Mouse (Mus musculus): Measurements from ENCODE around the gene Prl7b1. TPM values are rescaled to one million over a fixed set of nuclear protein-coding genes. Genes with fewer than 3 reads are reported as not detected.

Prl7b1 gene
- 0.18 TPM in 1 of 2 replicates, not detected in the other for polyA plus RNA-seq (2012; rRNA removed)
- not detected in 2 replicates for polyA plus RNA-seq (2014; fragmentation: Nextera tagmentation; extraction: Ambion mirVana)

DNA sequence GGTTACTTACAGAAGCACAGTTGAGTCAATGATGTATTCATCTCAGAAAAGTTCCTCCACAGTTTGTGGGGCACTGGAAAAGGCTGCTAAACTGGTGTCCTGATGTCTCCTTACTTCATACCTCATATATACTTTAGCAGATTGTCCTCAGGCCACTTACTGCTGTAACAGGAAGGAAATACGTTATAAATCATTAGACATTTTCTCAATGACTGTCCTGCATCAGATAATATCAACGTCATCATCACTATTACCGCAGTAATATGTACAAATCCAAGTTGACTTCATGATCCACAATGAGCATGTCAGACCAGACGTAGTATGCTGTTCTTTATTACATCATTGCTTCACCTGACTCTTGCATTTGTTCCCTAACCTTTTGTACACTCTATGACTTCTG is at the start of gene Prl7b1:
Prl7b1 (minus strand) TSS at position 101 of the 400 bp plus-strand sequence.
- TF ChIP-seq POLR2A (IDR thresholded peaks at IDR 0.05; ENCODE audit: borderline replicate concordance, extremely low read depth, insufficient read depth, insufficient read length) = no peak
- Histone ChIP-seq H3K36me3 (ENCODE audit: control insufficient read depth, insufficient read depth, low read length) (no peaks in the 10 kb centered on the region), H3K4me2 (replicated peaks; ENCODE audit: low read depth, low read length, severe bottlenecking) (no peak within 1 kb of the TSS), H3K9me3 (ENCODE audit: control insufficient read depth, low read length) (no peaks in the 10 kb centered on the region), H3K27ac (replicated peaks; ENCODE audit: low read depth, low read length) (no peak within 1 kb of the TSS), H3K27me3 (ENCODE audit: control insufficient read depth, insufficient read depth, low read length) (no peaks in the 10 kb centered on the region), H3K9ac (ENCODE audit: low read depth, low read length, severe bottlenecking) (no peak within 1 kb of the TSS), H3K4me3 (replicated peaks; ENCODE audit: low read length) (no peak within 1 kb of the TSS), H3K4me1 (ENCODE audit: control insufficient read depth, insufficient read depth, low read length) (no peaks in the 10 kb centered on the region)
- 77% methylated on average over 4 of the region's 4 CpGs for WGBS
- DNase-seq (ENCODE audit: low spot score) = no peak
- ATAC-seq (ENCODE audit: low FRiP score, low read depth) = no peak

DNA sequence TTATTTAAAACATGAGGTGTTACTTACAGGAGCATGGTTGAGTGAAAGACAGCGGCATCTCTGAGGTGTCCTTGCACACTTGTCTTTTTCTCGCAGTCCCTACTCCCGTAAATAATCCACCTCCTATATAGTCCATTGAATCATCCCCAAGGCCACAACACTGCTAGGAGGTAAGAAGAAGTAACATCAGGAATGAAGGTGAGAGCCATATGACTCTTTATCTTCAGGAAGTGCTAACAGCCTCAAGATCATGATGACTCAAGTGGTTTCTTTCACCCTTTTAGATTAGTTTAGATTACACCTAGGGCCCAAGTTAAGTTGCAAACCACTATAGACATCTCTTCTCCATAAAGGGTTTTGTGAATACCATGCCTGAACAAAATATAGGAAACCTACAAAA is 32.0 kb upstream of the Prl7b1 start, which contains the start of gene Prl7a1:
Prl7a1 (minus strand) TSS at position 101 of the 400 bp plus-strand sequence.
- ATAC-seq (ENCODE audit: low FRiP score, low read depth) = no peak

DNA sequence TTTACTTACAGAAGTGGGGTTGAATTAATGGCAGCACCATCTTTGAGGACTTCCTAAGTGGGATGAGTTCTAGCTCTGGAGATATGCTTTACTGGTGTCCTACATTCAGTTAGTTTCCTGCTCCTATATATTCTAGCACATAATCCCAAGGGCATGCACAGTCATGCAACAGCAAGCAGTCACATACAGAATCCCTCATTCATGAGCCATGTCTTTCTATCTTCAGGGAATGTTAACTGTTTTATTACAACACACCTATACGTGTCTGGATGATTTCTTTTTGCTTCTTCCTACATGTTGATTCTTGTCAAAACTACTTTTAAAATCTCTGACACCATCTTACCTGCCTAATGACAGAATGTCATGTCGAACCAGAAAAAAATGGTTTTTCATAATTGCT is 28.3 kb downstream of the Prl7b1 start, which contains the start of gene Prl8a1:
Prl8a1 (minus strand) TSS at position 101 of the 400 bp plus-strand sequence.
- WGBS = 74% methylated on average over 2 of the region's 2 CpGs
- Histone ChIP-seq H3K27me3 (ENCODE audit: control insufficient read depth, insufficient read depth, low read length) (no peaks in the 10 kb centered on the region), H3K4me2 (replicated peaks; ENCODE audit: low read depth, low read length, severe bottlenecking) (no peak within 1 kb of the TSS), H3K4me1 (ENCODE audit: control insufficient read depth, insufficient read depth, low read length) (no peaks in the 10 kb centered on the region), H3K4me3 (replicated peaks; ENCODE audit: low read length) (no peak within 1 kb of the TSS), H3K27ac (replicated peaks; ENCODE audit: low read depth, low read length) (no peak within 1 kb of the TSS), H3K9ac (ENCODE audit: low read depth, low read length, severe bottlenecking) (no peak within 1 kb of the TSS), H3K9me3 (ENCODE audit: control insufficient read depth, low read length) (no peaks in the 10 kb centered on the region), H3K36me3 (ENCODE audit: control insufficient read depth, insufficient read depth, low read length) (no peaks in the 10 kb centered on the region)
- ATAC-seq (ENCODE audit: low FRiP score, low read depth) (no peak), DNase-seq (ENCODE audit: low spot score) (no peak)
- TF ChIP-seq POLR2A (IDR thresholded peaks at IDR 0.05; ENCODE audit: borderline replicate concordance, extremely low read depth, insufficient read depth, insufficient read length) = no peak

More for the DNA sequence above, 32.0 kb upstream of the Prl7b1 start, which contains the start of gene Prl7a1:
- Histone ChIP-seq H3K4me1 (ENCODE audit: control insufficient read depth, insufficient read depth, low read length) (no peaks in the 10 kb centered on the region), H3K9ac (ENCODE audit: low read depth, low read length, severe bottlenecking) (no peak within 1 kb of the TSS), H3K27me3 (ENCODE audit: control insufficient read depth, insufficient read depth, low read length) (no peaks in the 10 kb centered on the region), H3K27ac (replicated peaks; ENCODE audit: low read depth, low read length) (no peak within 1 kb of the TSS), H3K4me3 (replicated peaks; ENCODE audit: low read length) (no peak within 1 kb of the TSS), H3K9me3 (ENCODE audit: control insufficient read depth, low read length) (no peaks in the 10 kb centered on the region), H3K4me2 (replicated peaks; ENCODE audit: low read depth, low read length, severe bottlenecking) (no peak within 1 kb of the TSS), H3K36me3 (ENCODE audit: control insufficient read depth, insufficient read depth, low read length) (no peaks in the 10 kb centered on the region)
- 92% methylated on average over 3 of the region's 3 CpGs for WGBS
- DNase-seq (ENCODE audit: low spot score) = no peak
- no peak for TF ChIP-seq POLR2A (IDR thresholded peaks at IDR 0.05; ENCODE audit: borderline replicate concordance, extremely low read depth, insufficient read depth, insufficient read length)

DNA sequence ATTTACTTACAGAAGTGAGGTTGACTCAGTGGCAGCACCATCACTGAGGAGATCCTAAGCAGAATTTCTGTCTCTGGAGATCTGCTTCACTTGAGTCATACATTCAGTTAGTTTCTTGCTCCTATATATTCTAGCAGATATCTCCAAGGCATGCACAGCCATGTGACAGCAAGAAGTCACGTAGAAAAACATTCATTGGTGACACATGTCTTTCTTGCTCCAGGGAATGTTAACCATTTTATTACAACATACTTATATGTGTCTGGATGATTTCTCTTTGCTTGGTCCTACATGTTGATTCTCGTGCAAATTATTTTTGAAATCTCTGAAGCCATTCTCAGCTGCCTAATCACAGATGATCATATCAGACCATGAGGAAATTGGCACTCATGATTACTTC is 45.9 kb downstream of the Prl7b1 start, which contains the start of gene Prl8a9:
Prl8a9 (minus strand) TSS at position 101 of the 400 bp plus-strand sequence.
- Histone ChIP-seq H3K4me3 (replicated peaks; ENCODE audit: low read length) (no peak within 1 kb of the TSS), H3K9ac (ENCODE audit: low read depth, low read length, severe bottlenecking) (no peak within 1 kb of the TSS), H3K9me3 (ENCODE audit: control insufficient read depth, low read length) (no peaks in the 10 kb centered on the region), H3K36me3 (ENCODE audit: control insufficient read depth, insufficient read depth, low read length) (no peaks in the 10 kb centered on the region), H3K27me3 (ENCODE audit: control insufficient read depth, insufficient read depth, low read length) (no peaks in the 10 kb centered on the region), H3K27ac (replicated peaks; ENCODE audit: low read depth, low read length) (no peak within 1 kb of the TSS), H3K4me2 (replicated peaks; ENCODE audit: low read depth, low read length, severe bottlenecking) (no peak within 1 kb of the TSS), H3K4me1 (ENCODE audit: control insufficient read depth, insufficient read depth, low read length) (no peaks in the 10 kb centered on the region)
- DNase-seq (ENCODE audit: low spot score) (no peak), ATAC-seq (ENCODE audit: low FRiP score, low read depth) (no peak)
- 77% methylated on average over 2 of the region's 2 CpGs for WGBS
- no peak for TF ChIP-seq POLR2A (IDR thresholded peaks at IDR 0.05; ENCODE audit: borderline replicate concordance, extremely low read depth, insufficient read depth, insufficient read length)

DNA sequence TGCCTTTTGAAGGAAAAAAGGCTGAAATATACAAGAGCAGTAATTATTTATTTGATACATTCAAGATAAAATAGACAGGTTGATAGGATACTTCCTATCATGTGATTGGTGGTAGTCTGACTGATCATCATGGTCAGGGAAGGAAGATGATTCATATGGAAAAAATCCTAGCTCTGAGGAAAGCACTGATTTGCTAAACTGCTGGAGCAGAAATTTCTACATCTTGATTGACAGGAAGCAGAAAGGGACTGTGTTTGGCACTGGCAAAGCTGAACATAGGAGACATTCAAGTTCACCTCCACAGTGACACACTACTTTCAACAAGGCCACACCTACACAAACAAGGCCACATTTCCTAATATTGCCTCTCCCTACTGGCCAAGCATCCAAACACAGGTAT is 57.0 kb downstream of the Prl7b1 start:
- Histone ChIP-seq H3K9me3 (ENCODE audit: control insufficient read depth, low read length) (no peaks in the 10 kb centered on the region), H3K36me3 (ENCODE audit: control insufficient read depth, insufficient read depth, low read length) (no peaks in the 10 kb centered on the region), H3K4me2 (replicated peaks; ENCODE audit: low read depth, low read length, severe bottlenecking) (no peak overlapping the region), H3K4me1 (ENCODE audit: control insufficient read depth, insufficient read depth, low read length) (no peaks in the 10 kb centered on the region), H3K27me3 (ENCODE audit: control insufficient read depth, insufficient read depth, low read length) (no peaks in the 10 kb centered on the region), H3K9ac (ENCODE audit: low read depth, low read length, severe bottlenecking) (no peak overlapping the region), H3K4me3 (replicated peaks; ENCODE audit: low read length) (no peak overlapping the region), H3K27ac (replicated peaks; ENCODE audit: low read depth, low read length) (no peak overlapping the region)
- no peak for TF ChIP-seq POLR2A (IDR thresholded peaks at IDR 0.05; ENCODE audit: borderline replicate concordance, extremely low read depth, insufficient read depth, insufficient read length)
- DNase-seq (ENCODE audit: low spot score) = no peak
- ATAC-seq (ENCODE audit: low FRiP score, low read depth) = no peak

Other genes with a start within 250 kb of the Prl7b1 start
- 1.2 and 2.0 TPM in 2 replicates for gene Prl2b1, start 219.7 kb downstream of the Prl7b1 start, polyA plus RNA-seq (2012; rRNA removed)
- not detected in 2 replicates for gene Prl2b1, start 219.7 kb downstream of the Prl7b1 start, polyA plus RNA-seq (2014; fragmentation: Nextera tagmentation; extraction: Ambion mirVana)
- gene Prl8a6, start 171.9 kb downstream of the Prl7b1 start, polyA plus RNA-seq (2012; rRNA removed) = 0.12 TPM in 1 of 2 replicates, not detected in the other
- not detected in 2 replicates for gene Prl8a6, start 171.9 kb downstream of the Prl7b1 start, polyA plus RNA-seq (2014; fragmentation: Nextera tagmentation; extraction: Ambion mirVana)
- 0.10 and 0.13 TPM in 2 replicates for gene Prl8a8, start 97.4 kb downstream of the Prl7b1 start, polyA plus RNA-seq (2012; rRNA removed)
- gene Prl8a8, start 97.4 kb downstream of the Prl7b1 start, polyA plus RNA-seq (2014; fragmentation: Nextera tagmentation; extraction: Ambion mirVana) = not detected in 2 replicates
- gene Prl8a9, start 46.0 kb downstream of the Prl7b1 start, polyA plus RNA-seq (2012; rRNA removed) = 0.91 and 1.1 TPM in 2 replicates
- gene Prl8a9, start 46.0 kb downstream of the Prl7b1 start, polyA plus RNA-seq (2014; fragmentation: Nextera tagmentation; extraction: Ambion mirVana) = not detected in 2 replicates
- gene Prl8a1, start 28.4 kb downstream of the Prl7b1 start, polyA plus RNA-seq (2012; rRNA removed) = not detected in 2 replicates
- gene Prl8a1, start 28.4 kb downstream of the Prl7b1 start, polyA plus RNA-seq (2014; fragmentation: Nextera tagmentation; extraction: Ambion mirVana) = not detected in 2 replicates
- 0.65 and 1.3 TPM in 2 replicates for gene Prl7a1, start 31.9 kb upstream of the Prl7b1 start, polyA plus RNA-seq (2012; rRNA removed)
- not detected in 2 replicates for gene Prl7a1, start 31.9 kb upstream of the Prl7b1 start, polyA plus RNA-seq (2014; fragmentation: Nextera tagmentation; extraction: Ambion mirVana)
- gene Prl7a2, start 57.5 kb upstream of the Prl7b1 start, polyA plus RNA-seq (2012; rRNA removed) = 0.33 and 0.47 TPM in 2 replicates
- gene Prl7a2, start 57.5 kb upstream of the Prl7b1 start, polyA plus RNA-seq (2014; fragmentation: Nextera tagmentation; extraction: Ambion mirVana) = not detected in 2 replicates
- 0.70 and 1.0 TPM in 2 replicates for gene Prl7d1, start 106.2 kb upstream of the Prl7b1 start, polyA plus RNA-seq (2012; rRNA removed)
- not detected in 2 replicates for gene Prl7d1, start 106.2 kb upstream of the Prl7b1 start, polyA plus RNA-seq (2014; fragmentation: Nextera tagmentation; extraction: Ambion mirVana)
- not detected in 2 replicates for gene Prl7c1, start 170.2 kb upstream of the Prl7b1 start, polyA plus RNA-seq (2012; rRNA removed)
- not detected in 2 replicates for gene Prl7c1, start 170.2 kb upstream of the Prl7b1 start, polyA plus RNA-seq (2014; fragmentation: Nextera tagmentation; extraction: Ambion mirVana)
- gene Prl2a1, start 191.1 kb upstream of the Prl7b1 start, polyA plus RNA-seq (2012; rRNA removed) = 0.59 and 0.75 TPM in 2 replicates
- gene Prl2a1, start 191.1 kb upstream of the Prl7b1 start, polyA plus RNA-seq (2014; fragmentation: Nextera tagmentation; extraction: Ambion mirVana) = not detected in 2 replicates
- 0.08 TPM in 1 of 2 replicates, not detected in the other for gene Prl2c1, start 238.8 kb upstream of the Prl7b1 start, polyA plus RNA-seq (2012; rRNA removed)
- gene Prl2c1, start 238.8 kb upstream of the Prl7b1 start, polyA plus RNA-seq (2014; fragmentation: Nextera tagmentation; extraction: Ambion mirVana) = not detected in 2 replicates

All from limb, embryonic 14.5 days (tissue).